Mouse (Mus musculus) midbrain, embryonic 14.5 days (tissue): Measurements from ENCODE around the gene Synrg. TPM values are rescaled to one million over a fixed set of nuclear protein-coding genes. Genes with fewer than 3 reads are reported as not detected.

Source experiments
- ATAC-seq: fragments of 200-750 bp; cut with Nextera tagmentation; 2 replicates; pipeline ENCODE4 v1.8.0; 2017; ENCODE audit warnings: moderate number of reproducible peaks, moderate library complexity; ENCODE audit not compliant: low FRiP score, low TSS enrichment
- DNase-seq: peaks from one replicate; pipeline ENCODE4 v3.0.0-alpha.2; 2015
- H3K27ac ChIP-seq: fragments of 300-500 bp; sonication (generic); replicated peaks from 2 replicates; pipeline ENCODE4 v1.5.1; 2014; ENCODE audit warnings: mild to moderate bottlenecking, low read depth, low read length, moderate library complexity
- H3K27me3 ChIP-seq: fragments of 300-500 bp; sonication (generic); 2 replicates; pipeline ENCODE4 v1.6.1; 2014; ENCODE audit warnings: low read length, control low read depth, mixed read lengths; ENCODE audit not compliant: control insufficient read depth, insufficient read depth
- H3K36me3 ChIP-seq: fragments of 300-500 bp; sonication (generic); 2 replicates; pipeline ENCODE4 v1.6.1; 2014; ENCODE audit warnings: low read length, control low read depth; ENCODE audit not compliant: control insufficient read depth, insufficient read depth
- H3K4me1 ChIP-seq: fragments of 300-500 bp; sonication (generic); 2 replicates; pipeline ENCODE4 v1.6.1; 2014; ENCODE audit warnings: mild to moderate bottlenecking, antibody characterized with exemption, low read length, control low read depth; ENCODE audit not compliant: control insufficient read depth, insufficient read depth
- H3K4me2 ChIP-seq: fragments of 300-500 bp; sonication (generic); 2 replicates; pipeline ENCODE4 v1.6.1; 2014; ENCODE audit warnings: mild to moderate bottlenecking, low read length, moderate library complexity
- H3K4me3 ChIP-seq: fragments of 300-500 bp; sonication (generic); replicated peaks from 2 replicates; pipeline ENCODE4 v1.5.1; 2014; ENCODE audit warnings: low read depth, low read length
- H3K9ac ChIP-seq: fragments of 300-500 bp; sonication (generic); replicated peaks from 2 replicates; pipeline ENCODE4 v1.6.1; 2014; ENCODE audit warnings: mild to moderate bottlenecking, low read length, moderate library complexity
- H3K9me3 ChIP-seq: fragments of 300-500 bp; sonication (generic); 2 replicates; pipeline ENCODE4 v1.6.1; 2016; ENCODE audit warnings: low read length, control low read depth, mixed read lengths; ENCODE audit not compliant: control insufficient read depth
- WGBS: fragments of 180-500 bp; shearing (Covaris S2); extraction: QIAGEN DNeasy Blood & Tissue Kit; methylation state at CpG from one replicate; pipeline ENCODE4 v1.1.7; 2014; 5-methylcytosine and 5-hydroxymethylcytosine counted together
- polyA plus RNA-seq: library from polyadenylated mRNA; unstranded; fragments of >200 nt; fragmentation: Nextera tagmentation; extraction: Ambion mirVana; gene quantifications from 2 replicates; pipeline ENCODE4 v1.2.1, GENCODE M21; 2014

The Synrg gene
- polyA plus RNA-seq: 25.8 and 34.2 TPM in 2 replicates

DNA sequence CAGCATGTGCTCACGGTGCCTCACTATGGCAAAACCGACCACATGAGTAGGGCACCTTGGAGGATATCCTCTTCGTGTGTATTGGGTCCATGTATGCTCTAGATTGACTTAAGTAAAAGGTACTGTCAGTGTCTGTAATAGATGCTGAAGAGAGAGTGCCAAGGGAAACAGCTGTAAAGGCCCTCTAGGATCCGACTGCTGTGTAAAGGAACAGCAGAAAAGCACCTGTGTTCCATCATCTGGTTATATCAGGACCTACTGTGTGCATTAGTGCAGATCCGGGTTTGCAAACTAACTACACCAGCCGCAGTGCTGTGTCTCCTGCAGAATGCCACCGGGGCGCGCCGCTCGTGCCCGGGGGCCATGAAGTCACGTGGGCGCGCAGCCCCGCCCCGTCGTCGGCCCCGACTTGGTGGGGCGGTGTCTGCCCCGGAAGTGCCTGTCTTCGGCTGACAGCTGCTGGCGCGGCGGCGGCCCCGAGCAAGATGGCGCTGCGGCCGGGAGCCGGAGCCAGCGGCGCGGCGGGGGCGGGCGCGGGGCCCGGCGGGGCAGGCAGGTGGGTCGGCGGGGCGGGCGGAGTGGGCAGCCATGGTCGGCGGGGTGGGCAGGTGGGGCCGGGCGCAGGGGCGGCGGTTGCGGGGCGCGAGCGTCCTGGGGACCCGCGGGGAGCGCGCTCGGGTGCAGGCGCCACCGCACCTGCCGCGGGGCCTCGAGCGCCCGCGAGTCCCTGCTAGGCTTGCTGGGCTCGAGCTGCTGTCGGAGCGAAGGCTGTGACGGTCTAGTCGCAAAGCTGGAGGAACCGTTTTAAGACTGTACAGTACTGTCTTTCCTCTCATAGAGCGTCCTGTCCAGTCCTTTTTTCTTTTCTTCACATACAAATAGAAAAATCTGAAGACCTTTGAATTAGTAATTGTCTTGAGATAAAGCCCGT is at the start of gene Synrg:
Gene Synrg, plus strand, starts transcription at position 438 of the 931 bp plus-strand sequence.
- ATAC-seq (peak; percentile 94), DNase-seq (peak; percentile 96)
- no peaks in the 10 kb centered on the region for H3K27me3 ChIP-seq
- H3K4me2 ChIP-seq: peak within 1 kb of the TSS; percentile 64
- H3K27ac ChIP-seq: peak within 1 kb of the TSS; percentile 92
- no peaks in the 10 kb centered on the region for H3K9me3 ChIP-seq
- peaks cover 24% of the 10 kb centered on the region for H3K4me1 ChIP-seq
- peaks cover 37% of the 10 kb centered on the region for H3K36me3 ChIP-seq
- H3K4me3 ChIP-seq: peak within 1 kb of the TSS; percentile 63
- WGBS: 2% methylated on average over 68 of the region's 76 CpGs
- peak within 1 kb of the TSS; percentile 77 for H3K9ac ChIP-seq

DNA sequence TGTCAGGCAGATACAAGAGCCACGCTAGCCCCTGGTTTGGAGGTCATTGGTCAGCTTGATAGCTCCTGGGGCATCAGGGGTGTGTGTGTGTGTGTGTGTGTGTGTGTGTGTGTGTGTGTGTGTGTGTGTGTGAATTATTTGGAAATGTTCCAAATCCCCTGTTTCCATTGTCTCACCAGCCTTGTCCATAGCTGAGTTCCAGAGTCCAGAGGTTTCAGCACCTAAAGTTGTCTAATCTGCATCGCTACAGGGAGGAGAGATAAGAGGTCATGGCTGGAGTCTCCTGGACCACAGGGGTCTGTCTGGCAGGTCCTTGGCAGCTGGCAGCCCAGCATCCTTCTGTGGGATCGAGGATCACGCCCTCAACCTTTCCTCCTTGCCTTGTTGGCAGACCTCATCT is 49.7 kb upstream of the Synrg start:
- H3K27me3 ChIP-seq: no peaks in the 10 kb centered on the region
- no peaks in the 10 kb centered on the region for H3K9me3 ChIP-seq
- H3K4me3 ChIP-seq: no peak overlapping the region
- H3K27ac ChIP-seq: no peak overlapping the region
- H3K4me2 ChIP-seq: no peak overlapping the region
- H3K9ac ChIP-seq: no peak overlapping the region
- H3K36me3 ChIP-seq: no peaks in the 10 kb centered on the region
- ATAC-seq (no peak), DNase-seq (no peak)
- WGBS: 93% methylated on average over 4 of the region's 4 CpGs
- no peaks in the 10 kb centered on the region for H3K4me1 ChIP-seq

DNA sequence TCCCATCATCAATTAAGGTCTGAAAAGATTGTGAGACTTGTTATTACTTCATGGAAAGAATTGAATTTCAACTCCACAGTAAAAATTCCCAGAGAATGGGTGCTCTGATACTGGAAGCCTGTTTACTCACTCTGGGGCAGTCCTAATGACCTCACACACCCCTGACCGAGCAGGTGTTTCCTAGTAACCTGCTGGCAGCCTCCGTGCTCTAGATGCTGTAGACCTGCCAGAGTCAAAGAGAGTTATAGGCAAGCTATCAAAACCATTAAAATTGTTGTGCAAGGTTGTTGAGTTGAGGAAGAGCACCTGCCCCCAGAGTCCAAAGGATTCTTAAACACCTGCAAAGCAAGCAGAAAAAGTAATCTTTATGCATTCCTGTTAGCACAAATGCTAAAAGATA is 41.6 kb upstream of the Synrg start:
- no peaks in the 10 kb centered on the region for H3K36me3 ChIP-seq
- no peak overlapping the region for H3K4me3 ChIP-seq
- no peak overlapping the region for H3K4me2 ChIP-seq
- WGBS: 84% methylated on average over 2 of the region's 2 CpGs
- no peak overlapping the region for H3K27ac ChIP-seq
- ATAC-seq (no peak), DNase-seq (no peak)
- no peaks in the 10 kb centered on the region for H3K4me1 ChIP-seq
- no peaks in the 10 kb centered on the region for H3K27me3 ChIP-seq
- H3K9me3 ChIP-seq: no peaks in the 10 kb centered on the region
- H3K9ac ChIP-seq: no peak overlapping the region

DNA sequence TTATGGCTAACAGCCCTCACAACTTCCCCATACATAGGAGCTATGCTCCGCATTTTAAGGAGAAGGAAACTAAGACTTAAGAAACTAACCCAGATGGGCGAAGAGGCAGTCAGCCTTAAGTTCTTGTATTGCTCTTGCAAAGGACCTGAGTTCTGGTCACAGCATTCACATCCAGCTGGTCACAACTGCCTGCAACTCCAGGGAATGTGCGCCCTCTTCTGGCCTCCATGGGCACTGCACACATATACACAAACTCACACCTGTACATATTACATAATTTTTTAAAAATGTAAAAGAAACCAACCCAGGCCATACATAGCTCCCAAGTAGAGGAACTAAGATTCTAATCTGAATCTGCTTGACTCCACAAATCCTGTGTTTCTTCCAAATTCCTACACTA is 37.1 kb upstream of the Synrg start:
- no peak for ATAC-seq
- Histone ChIP-seq H3K4me3 (no peak overlapping the region), H3K4me1 (no peaks in the 10 kb centered on the region), H3K36me3 (no peaks in the 10 kb centered on the region), H3K27me3 (no peaks in the 10 kb centered on the region), H3K27ac (no peak overlapping the region), H3K9me3 (no peaks in the 10 kb centered on the region), H3K4me2 (no peak overlapping the region), H3K9ac (no peak overlapping the region)
- DNase-seq: no peak
- WGBS: 58% methylated on average over 3 of the region's 3 CpGs

DNA sequence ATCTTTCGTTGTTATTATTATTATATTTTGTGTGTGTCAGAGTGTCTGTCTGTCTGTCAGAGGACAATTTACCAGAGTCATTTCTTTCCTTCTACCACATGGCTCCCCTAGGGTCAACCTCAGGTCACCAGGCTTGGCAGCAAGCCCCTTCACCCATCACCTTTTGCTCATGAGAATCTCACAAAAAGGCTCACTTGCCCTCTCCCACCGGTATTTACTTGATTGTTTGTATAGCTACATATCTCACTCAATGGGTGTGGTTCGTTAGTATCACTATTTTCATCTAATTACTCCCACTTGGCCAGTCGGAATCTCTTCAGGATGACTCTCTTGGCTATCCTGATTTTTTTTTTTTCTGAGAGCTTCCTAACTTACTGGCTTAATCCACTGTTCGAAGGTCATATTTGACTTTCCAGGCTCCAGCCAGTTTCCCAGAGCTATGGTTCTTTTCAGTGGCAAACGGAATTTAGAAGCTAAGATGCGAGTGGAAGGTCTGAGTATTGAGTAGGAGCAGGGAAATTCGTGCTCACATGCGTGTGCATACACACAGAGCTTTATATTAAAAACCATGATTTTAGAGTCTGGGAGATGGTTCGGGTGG is 31.6 kb upstream of the Synrg start:
- ATAC-seq (no peak), DNase-seq (no peak)
- Histone ChIP-seq H3K4me1 (no peaks in the 10 kb centered on the region), H3K36me3 (no peaks in the 10 kb centered on the region), H3K27ac (no peak overlapping the region), H3K9me3 (no peaks in the 10 kb centered on the region), H3K4me2 (no peak overlapping the region), H3K4me3 (no peak overlapping the region), H3K9ac (no peak overlapping the region), H3K27me3 (no peaks in the 10 kb centered on the region)
- 83% methylated on average over 10 of the region's 10 CpGs for WGBS

DNA sequence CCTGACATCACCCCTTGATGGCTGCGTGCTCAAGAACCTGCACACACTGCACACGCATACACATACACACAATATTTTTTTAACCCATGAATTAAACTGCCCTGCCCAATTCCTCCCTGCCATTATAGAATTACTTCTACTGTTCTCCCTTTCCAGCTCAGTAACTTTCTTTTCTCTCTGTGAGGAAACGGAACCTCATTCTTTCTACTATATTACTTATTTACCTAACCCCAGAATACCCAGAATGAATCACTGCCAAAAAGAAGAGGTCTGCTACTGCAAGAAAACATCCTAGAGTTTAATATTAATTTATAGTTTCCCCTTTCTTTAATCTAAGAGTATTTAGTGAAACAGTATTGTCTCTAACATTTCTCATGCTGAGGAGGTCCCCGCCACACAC is 30.9 kb upstream of the Synrg start:
- Histone ChIP-seq H3K27ac (no peak overlapping the region), H3K9ac (no peak overlapping the region), H3K4me2 (no peak overlapping the region), H3K4me3 (no peak overlapping the region), H3K36me3 (no peaks in the 10 kb centered on the region), H3K27me3 (no peaks in the 10 kb centered on the region), H3K9me3 (no peaks in the 10 kb centered on the region), H3K4me1 (no peaks in the 10 kb centered on the region)
- WGBS: 89% methylated on average over 4 of the region's 4 CpGs
- no peak for DNase-seq
- no peak for ATAC-seq

DNA sequence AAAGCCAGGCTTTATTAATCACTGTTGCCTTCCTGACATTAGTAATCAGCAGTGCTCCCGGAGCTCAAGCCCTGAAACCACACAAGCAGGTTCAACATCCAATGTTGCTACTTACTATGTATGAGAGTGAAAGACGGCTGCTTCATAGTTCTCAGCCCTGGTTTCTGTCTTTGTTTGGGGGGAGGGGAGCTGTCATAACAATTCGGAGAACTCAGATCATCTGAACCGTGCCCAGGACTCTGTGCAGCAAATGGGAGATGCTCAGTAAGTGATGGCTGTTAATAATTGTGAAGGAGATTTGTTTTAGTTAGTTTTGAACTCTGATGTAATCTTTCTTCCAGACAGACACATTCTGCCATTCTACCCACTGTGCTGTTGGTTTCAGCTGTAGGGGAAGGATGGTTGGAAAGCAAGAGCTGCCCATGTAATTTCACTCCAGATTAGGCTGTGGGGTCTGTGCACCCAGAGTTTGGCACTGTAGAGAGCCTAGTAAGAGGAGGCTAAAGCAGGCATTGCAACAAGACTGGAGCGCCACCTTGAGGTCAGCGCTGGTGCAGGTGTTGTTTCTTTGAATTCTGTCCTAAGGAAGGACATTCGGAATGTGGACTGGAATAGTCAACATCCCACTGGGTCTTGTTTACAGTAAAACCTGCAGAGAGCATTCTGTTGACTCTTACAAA is 28.1 kb upstream of the Synrg start:
- DNase-seq: peak; percentile 90
- H3K27me3 ChIP-seq: no peaks in the 10 kb centered on the region; the same call in 1 of the 2 replicates
- H3K27ac ChIP-seq: no peak overlapping the region
- H3K36me3 ChIP-seq: no peaks in the 10 kb centered on the region
- no peak overlapping the region for H3K4me3 ChIP-seq
- H3K4me2 ChIP-seq: no peak overlapping the region
- no peak for ATAC-seq
- WGBS: 16% methylated on average over 7 of the region's 7 CpGs
- no peaks in the 10 kb centered on the region for H3K4me1 ChIP-seq
- H3K9ac ChIP-seq: no peak overlapping the region
- no peaks in the 10 kb centered on the region for H3K9me3 ChIP-seq

DNA sequence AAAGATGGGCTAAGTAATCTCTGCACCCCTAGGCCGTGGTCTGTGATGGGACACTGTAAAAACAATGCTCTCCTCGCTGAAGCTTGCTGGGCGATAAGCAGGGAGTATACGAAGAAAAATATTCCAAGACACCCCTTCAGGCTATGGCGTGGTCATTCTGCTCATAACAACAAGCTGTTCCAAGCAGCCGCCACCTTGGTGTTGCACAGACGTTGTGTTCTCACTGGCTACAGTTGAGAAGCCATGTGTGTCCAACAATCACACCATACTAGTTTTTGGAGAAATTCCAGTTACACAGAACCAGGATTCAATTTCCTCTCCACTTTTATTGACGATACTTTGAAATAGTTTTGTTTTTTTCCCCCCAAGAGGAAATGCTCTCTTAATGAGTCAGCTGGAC is 25.7 kb upstream of the Synrg start:
- H3K27me3 ChIP-seq: no peaks in the 10 kb centered on the region; the same call in 1 of the 2 replicates
- WGBS: 79% methylated on average over 8 of the region's 8 CpGs
- ATAC-seq (no peak), DNase-seq (no peak)
- H3K9me3 ChIP-seq: no peaks in the 10 kb centered on the region
- H3K36me3 ChIP-seq: 0 out of 2 replicates have a peak, but pooled peaks cover 3% of the 10 kb centered on the region
- no peak overlapping the region for H3K4me2 ChIP-seq
- peaks cover 5% of the 10 kb centered on the region for H3K4me1 ChIP-seq
- H3K9ac ChIP-seq: no peak overlapping the region
- H3K4me3 ChIP-seq: no peak overlapping the region
- H3K27ac ChIP-seq: no peak overlapping the region
